Mouse (Mus musculus) fat pad, adult 2 months (tissue): ENCODE results near the gene Cdh13.

Source experiments
- DNase-seq: peaks from one replicate; pipeline ENCODE4 v3.0.0-alpha.2; 2011; ENCODE audit warnings: low read depth, low spot score; ENCODE audit errors: extremely low read depth

Cdh13 gene

DNA sequence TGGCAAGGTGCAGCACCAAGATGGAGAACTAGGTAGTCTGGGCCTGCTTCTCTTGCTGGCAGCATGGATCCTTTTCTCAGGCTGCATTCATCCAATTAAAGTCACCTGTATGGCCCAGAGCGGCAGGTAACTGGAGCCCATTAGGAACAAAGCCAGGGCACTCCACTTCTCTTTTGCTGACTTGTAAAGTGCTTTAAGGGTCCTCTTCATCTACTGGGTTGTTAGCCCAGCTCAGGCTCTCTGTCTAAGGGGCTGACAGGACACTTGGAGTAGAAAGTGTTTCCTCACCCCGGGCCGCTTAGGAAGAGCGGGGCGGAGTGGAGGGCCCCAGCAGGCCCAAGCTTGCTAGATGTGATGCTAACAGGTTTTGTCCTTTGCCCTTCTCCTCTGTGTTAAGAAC is 12.9 kb downstream of the Cdh13 start:
- DNase-seq: no peak

DNA sequence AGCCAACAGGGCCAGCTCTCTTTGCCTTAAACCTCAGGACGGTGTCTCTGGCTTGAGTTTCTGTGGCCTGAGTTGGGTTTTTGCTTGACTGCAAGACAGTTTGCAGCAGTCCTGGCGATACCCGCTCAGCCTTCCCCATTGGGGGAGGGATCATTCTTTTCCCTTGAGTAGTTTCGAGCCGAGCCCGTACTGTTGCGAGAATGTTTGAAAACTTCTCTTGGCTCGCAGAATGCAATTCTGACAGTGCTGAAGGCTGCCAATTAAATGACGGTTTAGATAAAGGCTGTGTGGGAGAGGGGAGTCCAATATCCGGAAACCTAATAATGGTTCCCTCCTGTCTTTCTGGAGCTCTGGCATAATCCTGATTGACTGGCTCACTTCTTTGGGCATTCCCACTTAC is 23.4 kb downstream of the Cdh13 start:
- no peak for DNase-seq

DNA sequence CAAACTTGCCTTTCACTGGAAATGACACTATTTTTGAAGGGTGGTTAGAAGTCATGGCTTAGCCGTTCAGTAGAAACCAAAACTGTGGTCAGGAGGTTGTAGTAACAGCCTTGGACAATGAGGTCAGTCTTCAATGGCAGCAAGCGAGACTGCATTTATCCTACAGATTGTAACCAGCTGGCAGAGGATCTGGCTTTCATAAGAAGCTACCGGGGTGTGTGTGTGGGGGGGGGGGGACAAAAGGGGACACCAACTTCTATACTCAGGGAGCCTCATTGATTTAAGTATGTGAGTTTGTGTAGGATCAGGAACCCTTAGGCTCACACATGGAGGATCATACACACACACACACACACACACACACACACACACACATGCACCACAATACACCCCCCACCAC is 25.6 kb downstream of the Cdh13 start:
- DNase-seq: no peak

DNA sequence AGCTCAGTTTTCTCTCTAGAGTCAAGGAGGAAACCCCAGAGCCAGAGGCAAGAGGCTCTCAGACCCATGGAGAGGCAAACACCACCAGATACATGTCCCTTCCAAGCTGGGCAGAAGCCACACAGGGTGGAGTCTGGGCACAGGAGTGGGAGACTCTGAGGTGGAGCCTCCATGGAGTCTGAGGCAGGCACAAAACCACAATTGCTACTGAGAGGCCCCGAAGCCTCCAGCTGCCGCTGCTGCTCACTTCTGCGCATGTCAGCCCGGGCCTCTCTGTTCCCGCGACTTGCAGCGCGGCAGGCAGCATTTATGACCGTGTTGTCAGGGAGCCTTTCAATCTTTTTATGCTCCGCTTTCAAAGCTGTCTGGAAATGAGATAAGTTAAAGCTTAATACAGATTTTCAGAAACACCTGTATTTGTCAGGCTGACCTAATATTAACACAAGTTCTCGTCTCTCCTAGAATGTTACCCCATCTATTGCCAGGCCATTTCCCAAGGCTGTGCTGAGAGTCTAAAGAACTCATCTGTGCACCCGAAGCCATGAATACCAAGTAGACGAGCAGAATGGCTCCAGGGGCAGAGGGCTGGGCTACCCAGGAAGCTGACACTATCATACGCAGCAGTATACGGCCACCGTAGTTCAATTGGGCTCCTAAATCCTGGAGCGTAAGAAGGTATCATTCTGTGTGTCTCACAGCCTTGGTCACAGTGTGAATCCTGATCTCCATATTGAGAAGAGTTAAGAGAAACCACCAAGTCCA is 30.1 kb downstream of the Cdh13 start:
- no peak for DNase-seq

DNA sequence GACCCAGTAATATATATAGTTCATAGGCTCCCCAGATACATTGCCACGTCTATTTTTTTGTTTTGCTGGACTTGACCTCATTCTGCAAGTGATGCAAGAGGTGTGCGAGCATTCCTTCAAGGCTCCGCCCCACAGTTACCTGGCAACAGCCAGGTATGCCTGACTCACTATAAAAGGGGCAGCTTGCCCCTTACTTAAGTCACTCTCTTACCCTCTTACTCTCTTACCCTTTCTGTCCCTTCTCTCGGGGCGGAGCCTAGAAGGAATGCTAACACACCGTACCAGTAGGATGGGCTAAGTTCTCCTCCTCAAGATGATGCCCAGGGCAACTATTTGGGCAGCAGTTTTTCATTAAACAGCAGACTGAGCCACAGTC is 30.6 kb downstream of the Cdh13 start:
- DNase-seq: no peak

DNA sequence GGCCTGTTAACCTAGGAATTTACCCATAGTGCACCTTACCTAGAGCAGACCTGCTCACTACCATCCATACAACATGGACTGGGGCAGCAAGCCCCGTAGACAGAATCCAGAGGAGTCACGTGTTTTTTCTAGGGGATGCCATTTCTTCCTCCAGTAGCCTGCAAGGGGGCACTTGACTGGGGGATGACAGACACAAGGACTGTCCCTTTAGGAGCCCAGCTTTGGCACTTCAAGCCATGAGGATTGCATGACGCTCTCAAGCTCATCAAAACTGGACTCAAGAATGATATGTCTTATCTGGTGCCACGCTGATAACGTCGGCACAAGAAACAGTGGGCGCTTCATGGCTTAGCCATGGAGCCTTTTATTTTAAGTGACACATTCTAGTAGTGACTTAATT is 31.4 kb downstream of the Cdh13 start:
- DNase-seq: no peak

DNA sequence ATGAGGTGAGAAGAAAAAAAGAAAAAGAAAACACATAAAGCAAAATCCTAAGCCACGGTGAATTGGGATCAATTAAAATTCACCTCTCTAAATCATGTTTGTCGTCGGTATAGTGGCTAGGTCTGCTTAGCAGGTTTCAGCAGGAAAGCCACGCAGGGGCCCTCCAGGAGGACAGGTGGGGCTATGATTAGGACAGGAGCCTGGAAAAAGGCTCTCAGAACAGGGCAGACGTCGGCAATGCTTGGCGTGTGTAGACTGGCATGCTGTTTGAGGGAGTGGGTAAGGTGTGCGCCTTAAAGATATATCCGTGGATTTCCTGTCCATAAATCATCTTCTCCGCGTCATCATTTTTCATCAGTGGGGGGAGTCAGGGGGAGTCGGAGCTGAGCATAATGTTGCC is 32.9 kb downstream of the Cdh13 start:
- DNase-seq: no peak

DNA sequence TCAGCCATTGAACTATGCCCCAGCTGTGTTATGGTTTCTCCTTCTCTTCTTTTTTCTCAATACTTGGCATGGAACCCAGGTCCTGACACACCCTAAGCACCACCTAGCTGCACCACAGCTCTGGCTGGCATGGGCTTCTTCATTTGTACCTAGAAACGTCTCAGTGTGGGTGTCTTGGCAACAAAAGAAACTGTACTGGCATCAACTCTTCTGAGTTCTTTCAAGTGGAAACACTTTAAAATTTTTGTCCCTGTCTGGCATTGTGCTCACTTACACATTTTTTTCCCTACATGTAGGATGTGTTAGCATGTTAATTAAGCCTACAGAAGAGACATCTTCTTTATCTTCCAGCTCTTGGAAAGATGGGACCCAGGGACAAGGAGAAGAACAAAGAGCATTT is 37.0 kb downstream of the Cdh13 start:
- DNase-seq: no peak

DNA sequence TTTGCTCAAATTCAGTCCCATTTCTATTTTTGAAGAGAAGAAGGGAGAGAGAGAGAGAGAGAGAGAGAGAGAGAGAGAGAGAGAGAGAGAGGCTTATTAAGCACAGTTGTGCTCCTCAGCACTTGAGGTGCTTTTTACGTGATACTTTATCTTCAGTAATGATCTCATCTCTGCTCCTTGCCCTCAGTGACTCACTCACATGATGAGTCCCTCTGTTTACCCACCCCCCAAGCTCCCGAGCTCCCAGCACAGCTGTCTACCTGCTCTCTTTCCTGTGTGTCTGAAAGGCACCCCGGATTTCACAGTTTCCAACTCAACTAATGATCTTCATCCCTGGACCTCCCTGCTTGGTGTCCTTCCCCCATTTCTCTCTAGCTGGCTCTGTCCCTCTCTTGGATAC is 39.9 kb downstream of the Cdh13 start:
- no peak for DNase-seq

GRCm38 (mm10) chr8:118334933-118335332 is 51.4 kb downstream of the Cdh13 start:
- DNase-seq: no peak

- DNase-seq: no peak
Observed at GRCm38 (mm10) chr8:118339711-118340110, 56.2 kb downstream of the Cdh13 start.

GRCm38 (mm10) chr8:118343267-118343666 is 59.7 kb downstream of the Cdh13 start:
- no peak for DNase-seq

- no peak for DNase-seq
Observed at GRCm38 (mm10) chr8:118348710-118349489, 65.4 kb downstream of the Cdh13 start.

- no peak for DNase-seq
Observed at GRCm38 (mm10) chr8:118350136-118350535, 66.6 kb downstream of the Cdh13 start.

DNA sequence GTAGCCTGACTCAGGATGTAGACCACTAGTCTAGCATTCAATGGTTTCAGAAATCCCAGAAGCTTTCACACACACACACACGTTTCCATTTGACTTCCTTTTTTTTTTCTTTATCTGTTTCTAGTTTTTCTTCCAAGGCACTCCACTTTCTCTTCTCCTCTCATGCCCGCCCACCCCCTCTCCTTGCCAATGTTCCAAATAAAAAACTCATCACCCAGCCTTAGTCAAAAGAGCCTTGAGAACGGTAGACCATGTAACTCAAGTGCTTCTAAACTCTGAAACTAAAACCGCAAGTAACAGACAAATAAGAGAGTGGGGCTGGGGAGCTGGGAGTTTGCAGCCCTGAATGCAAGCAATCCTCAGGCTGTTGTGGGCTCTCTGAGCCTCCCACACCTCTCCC is 69.5 kb downstream of the Cdh13 start:
- DNase-seq: no peak

GRCm38 (mm10) chr8:118357067-118357466 is 73.5 kb downstream of the Cdh13 start:
- DNase-seq: no peak

- DNase-seq: no peak
Observed at GRCm38 (mm10) chr8:118357596-118357995, 74.1 kb downstream of the Cdh13 start.

DNA sequence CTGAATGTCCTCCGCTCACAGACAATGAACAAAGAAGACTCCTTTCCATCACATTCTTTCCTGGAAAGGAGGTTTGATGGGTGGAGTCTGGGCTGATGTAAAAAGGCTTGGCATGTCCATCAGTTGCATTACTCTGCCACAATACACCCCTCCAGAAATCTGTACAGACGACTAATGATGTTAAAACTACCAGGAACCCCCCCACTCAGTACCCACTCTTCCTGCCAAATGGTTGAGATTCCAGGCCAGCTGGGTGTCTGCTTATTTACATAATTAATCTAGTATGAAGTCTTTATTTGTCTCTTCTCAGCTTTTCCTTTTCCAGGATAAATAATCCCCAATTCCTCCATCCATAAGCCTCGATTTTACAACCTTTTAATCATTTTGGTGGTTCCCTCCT is 80.2 kb downstream of the Cdh13 start:
- DNase-seq: no peak

- DNase-seq: no peak
Observed at GRCm38 (mm10) chr8:118373092-118373491, 89.6 kb downstream of the Cdh13 start.

DNA sequence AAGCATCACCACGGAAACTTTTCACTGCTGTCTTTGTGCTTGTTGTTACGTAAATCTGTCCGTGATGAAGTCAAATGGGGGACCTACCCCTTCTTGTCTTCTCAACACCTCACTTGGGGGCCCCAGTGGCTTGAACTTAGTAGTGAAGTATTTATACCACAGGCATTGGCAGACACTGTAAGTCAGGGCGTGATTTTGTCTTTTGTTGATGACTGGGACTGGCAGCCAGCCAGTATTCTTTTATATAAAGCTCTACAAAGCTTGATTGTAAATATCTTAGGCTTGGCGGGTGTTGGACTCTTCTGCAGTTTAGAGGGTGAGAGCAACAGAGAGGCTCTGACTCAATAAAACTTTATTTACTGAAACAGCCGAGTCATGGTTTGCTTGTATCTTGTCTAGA is 91.2 kb downstream of the Cdh13 start:
- no peak for DNase-seq

DNA sequence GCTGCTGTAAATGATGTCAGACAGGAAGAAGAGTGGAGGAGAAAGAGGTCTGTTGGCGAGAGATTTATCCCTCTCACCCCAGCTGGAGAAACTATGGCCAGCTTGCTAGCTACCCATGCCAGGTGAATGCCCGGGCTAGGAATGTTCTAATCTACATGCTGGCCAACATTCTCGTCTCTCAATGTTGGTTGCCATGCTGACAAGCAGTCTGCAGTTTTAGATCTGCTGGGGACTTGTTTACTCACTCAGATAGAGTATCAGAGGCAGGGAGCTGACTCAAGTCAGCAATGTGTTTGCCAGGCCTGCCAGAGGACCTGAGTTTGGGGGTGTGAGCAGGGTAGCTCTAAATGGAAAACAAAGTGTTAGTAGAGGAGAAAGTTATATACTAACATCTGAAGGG is 93.3 kb downstream of the Cdh13 start:
- DNase-seq: no peak

DNA sequence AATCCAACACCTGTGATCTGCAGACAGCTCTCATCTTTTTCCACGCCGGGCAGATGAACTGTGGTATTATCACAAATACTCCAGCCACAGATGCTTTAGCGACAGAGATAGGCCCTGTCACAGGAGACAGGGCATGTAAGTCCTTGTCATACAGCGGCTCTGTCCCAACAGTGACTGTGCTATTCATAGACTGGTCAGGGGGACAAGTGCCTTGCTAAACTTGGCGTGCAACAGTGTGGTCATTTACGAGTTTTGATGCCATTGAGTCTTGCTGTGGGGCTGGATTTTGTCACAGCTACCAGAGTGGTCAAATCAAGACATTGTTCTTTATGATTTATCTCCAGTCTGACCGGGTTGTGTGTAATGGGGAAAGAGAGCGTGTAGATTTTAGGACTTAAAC is 95.5 kb downstream of the Cdh13 start:
- no peak for DNase-seq

- no peak for DNase-seq
Observed at GRCm38 (mm10) chr8:118379657-118380056, 96.1 kb downstream of the Cdh13 start.
